Mouse (Mus musculus) stomach, postnatal 0 days (tissue): ENCODE measurements around the gene Tmc3.

Experiments used
- CTCF ChIP-seq: IDR thresholded peaks from 2 replicates; pipeline ENCODE4 v1.5.1; 2016; ENCODE audit warnings: antibody characterized with exemption, low read depth, mild to moderate bottlenecking, moderate library complexity
- EP300 ChIP-seq: optimal IDR thresholded peaks from 2 replicates; pipeline ENCODE3; 2016; ENCODE audit warnings: antibody characterized with exemption

GRCm38 (mm10) chr7:83653605-83654051, 68.9 kb downstream of the Tmc3 start:
- TF ChIP-seq CTCF (no peak), EP300 (no peak)
